Mouse (Mus musculus) MEL (cell line): ENCODE measurements at regions not wholly inside any gene's neighbourhood (a gene's known extent, or its start where the extent isn't known, plus 50 kb on each side); places are given as distances from the start of the nearest gene placed in this dataset.

ENCODE experiments used
- DNase-seq: peaks from one replicate; pipeline ENCODE4 v3.0.0; 2011; ENCODE audit warnings: low read depth, low spot score
- H3K27ac ChIP-seq: 2 replicates; pipeline ENCODE4 v1.5.1; 2012; ENCODE audit warnings: low read depth, mild to moderate bottlenecking, control low read depth, low read length, moderate library complexity; ENCODE audit not compliant: control insufficient read depth
- H3K27me3 ChIP-seq, 2 experiments: fragments of 150-350 bp in 1 of 2; sonication (generic) in 1 of 2; 2 replicates each; pipeline ENCODE4 v1.6.1; 2012; ENCODE audit warnings: low read length in 2 of 2, mild to moderate bottlenecking in 2 of 2, improper control_type of control experiment in 1 of 2, moderate library complexity in 1 of 2; ENCODE audit not compliant: insufficient read depth in 2 of 2, control insufficient read depth in 1 of 2
- H3K36me3 ChIP-seq, 2 experiments: 2 replicates each; pipeline ENCODE4 v1.6.1; 2012 to 2014; ENCODE audit warnings: low read length in 2 of 2, improper control_type of control experiment in 1 of 2, inconsistent platforms in 1 of 2, mild to moderate bottlenecking in 1 of 2; ENCODE audit not compliant: insufficient read depth in 2 of 2, control insufficient read depth in 1 of 2
- H3K4me1 ChIP-seq, 2 experiments: fragments of 150-350 bp in 1 of 2; sonication (generic) in 1 of 2; 2 replicates each; pipeline ENCODE4 v1.6.1; 2012; ENCODE audit warnings: low read length in 2 of 2, improper control_type of control experiment in 1 of 2, mild to moderate bottlenecking in 1 of 2; ENCODE audit not compliant: insufficient read depth in 2 of 2, control insufficient read depth in 1 of 2
- H3K4me3 ChIP-seq, 2 experiments: fragments of 150-350 bp in 1 of 2; sonication (generic) in 1 of 2; 2 replicates each; pipeline ENCODE4 v1.5.1; 2012; ENCODE audit warnings: low read depth in 2 of 2, low read length in 2 of 2, mild to moderate bottlenecking in 2 of 2, moderate library complexity in 2 of 2, control low read depth in 1 of 2, improper control_type of control experiment in 1 of 2; ENCODE audit not compliant: control insufficient read depth in 1 of 2, insufficient read depth in 1 of 2
- H3K79me2 ChIP-seq: 2 replicates; pipeline ENCODE4 v1.6.1; 2012; ENCODE audit warnings: mild to moderate bottlenecking, low read length, moderate library complexity; ENCODE audit not compliant: control insufficient read depth, poor library complexity, insufficient read depth
- H3K9ac ChIP-seq: 2 replicates; pipeline ENCODE4 v1.6.1; 2012; ENCODE audit warnings: low read depth, mild to moderate bottlenecking, control low read depth, low read length, moderate library complexity; ENCODE audit not compliant: control insufficient read depth, poor library complexity, severe bottlenecking
- H3K9me3 ChIP-seq: fragments of 150-350 bp; sonication (generic); replicated peaks from 2 replicates; pipeline ENCODE4 v1.6.1; 2012; ENCODE audit warnings: mild to moderate bottlenecking, low read length, improper control_type of control experiment, moderate library complexity; ENCODE audit not compliant: insufficient read depth
- BHLHE40 ChIP-seq: IDR thresholded peaks from 2 replicates; pipeline ENCODE4 v1.6.1; 2012; ENCODE audit warnings: low read depth, mild to moderate bottlenecking, inconsistent platforms, low read length, improper control_type of control experiment, borderline replicate concordance
- CHD1 ChIP-seq: IDR thresholded peaks from 2 replicates; pipeline ENCODE4 v1.6.1; 2012; ENCODE audit warnings: low read depth, mild to moderate bottlenecking, inconsistent platforms, low read length, improper control_type of control experiment
- ETS1 ChIP-seq: IDR thresholded peaks from 2 replicates; pipeline ENCODE4 v1.6.1; 2012; ENCODE audit warnings: low read depth, mild to moderate bottlenecking, inconsistent platforms, low read length, improper control_type of control experiment, moderate library complexity
- GABPA ChIP-seq: IDR thresholded peaks from 2 replicates; pipeline ENCODE4 v1.6.1; 2012; ENCODE audit warnings: low read depth, mild to moderate bottlenecking, inconsistent platforms, low read length, improper control_type of control experiment, moderate library complexity
- HCFC1 ChIP-seq: IDR thresholded peaks from 2 replicates; pipeline ENCODE4 v1.6.1; 2012; ENCODE audit warnings: low read depth, mild to moderate bottlenecking, inconsistent platforms, low read length, improper control_type of control experiment, moderate library complexity
- MAX ChIP-seq: IDR thresholded peaks from 2 replicates; pipeline ENCODE4 v1.6.1; 2011; ENCODE audit warnings: low read length, improper control_type of control experiment
- MAZ ChIP-seq: IDR thresholded peaks from 2 replicates; pipeline ENCODE4 v1.6.1; 2012; ENCODE audit warnings: low read depth, mild to moderate bottlenecking, inconsistent platforms, low read length, improper control_type of control experiment
- MEF2A ChIP-seq: IDR thresholded peaks from 2 replicates; pipeline ENCODE4 v1.6.1; 2014; ENCODE audit warnings: low read depth, mild to moderate bottlenecking, inconsistent platforms, low read length, improper control_type of control experiment; ENCODE audit not compliant: poor library complexity, insufficient replicate concordance, severe bottlenecking; ENCODE audit errors: extremely low read depth
- MXI1 ChIP-seq: IDR thresholded peaks from 2 replicates; pipeline ENCODE4 v1.6.1; 2011; ENCODE audit warnings: mild to moderate bottlenecking, low read depth, low read length, improper control_type of control experiment
- MYB ChIP-seq: IDR thresholded peaks from 2 replicates; pipeline ENCODE4 v1.6.1; 2011; ENCODE audit warnings: mild to moderate bottlenecking, low read depth, low read length, improper control_type of control experiment
- MYC ChIP-seq: IDR thresholded peaks from 2 replicates; pipeline ENCODE4 v1.6.1; 2011; ENCODE audit warnings: low read depth, mild to moderate bottlenecking, low read length, improper control_type of control experiment, moderate library complexity
- NELFE ChIP-seq: IDR thresholded peaks from 2 replicates; pipeline ENCODE4 v1.6.1; 2011; ENCODE audit warnings: low read depth, low read length, improper control_type of control experiment
- NRF1 ChIP-seq: IDR thresholded peaks from 2 replicates; pipeline ENCODE4 v1.6.1; 2014; ENCODE audit warnings: low read depth, mild to moderate bottlenecking, inconsistent platforms, low read length, improper control_type of control experiment, moderate library complexity; ENCODE audit not compliant: poor library complexity, insufficient read depth, severe bottlenecking
- POLR2A ChIP-seq, 2 experiments: IDR thresholded peaks; 2 replicates each; pipeline ENCODE4 v1.6.1; 2011 to 2012; ENCODE audit warnings: low read length in 2 of 2, mild to moderate bottlenecking in 2 of 2, control low read depth in 1 of 2, improper control_type of control experiment in 1 of 2, low read depth in 1 of 2, moderate library complexity in 1 of 2; ENCODE audit not compliant: control insufficient read depth in 1 of 2, insufficient read depth in 1 of 2, poor library complexity in 1 of 2
- POLR2AphosphoS2 ChIP-seq: IDR thresholded peaks from 2 replicates; pipeline ENCODE4 v1.6.1; 2011; ENCODE audit warnings: low read length, improper control_type of control experiment
- POLR2AphosphoS5 ChIP-seq: IDR thresholded peaks from 2 replicates; pipeline ENCODE4 v1.6.1; 2012; ENCODE audit warnings: low read depth, borderline replicate concordance, mild to moderate bottlenecking, inconsistent platforms, low read length, moderate library complexity, mixed read lengths
- TAL1 ChIP-seq: IDR thresholded peaks from 2 replicates; pipeline ENCODE4 v1.6.1; 2012; ENCODE audit warnings: mild to moderate bottlenecking, inconsistent platforms, low read length, moderate library complexity, mixed read lengths
- TBP ChIP-seq: IDR thresholded peaks from 2 replicates; pipeline ENCODE4 v1.8.0; 2011; ENCODE audit warnings: low read depth, low read length, improper control_type of control experiment
- USF1 ChIP-seq: IDR thresholded peaks from 2 replicates; pipeline ENCODE4 v1.6.1; 2014; ENCODE audit warnings: low read depth, mild to moderate bottlenecking, inconsistent platforms, low read length, improper control_type of control experiment, moderate library complexity
- USF2 ChIP-seq, 2 experiments: IDR thresholded peaks; 2 replicates each; pipeline ENCODE4 v1.6.1; 2011 to 2012; ENCODE audit warnings: improper control_type of control experiment in 2 of 2, low read length in 2 of 2, borderline replicate concordance in 1 of 2, inconsistent platforms in 1 of 2, low read depth in 1 of 2, mild to moderate bottlenecking in 1 of 2; ENCODE audit not compliant: insufficient read depth in 1 of 2
- ZMIZ1 ChIP-seq: IDR thresholded peaks from 2 replicates; pipeline ENCODE4 v1.6.1; 2012; ENCODE audit warnings: low read depth, mild to moderate bottlenecking, inconsistent platforms, low read length, improper control_type of control experiment, moderate library complexity

- Histone ChIP-seq H3K9ac (no peak overlapping the region), H3K36me3 (no peaks in the 10 kb centered on the region), H3K79me2 (no peaks in the 10 kb centered on the region), H3K27me3 (no peaks in the 10 kb centered on the region), H3K9me3 (no peaks in the 10 kb centered on the region)
- no peak for TF ChIP-seq TBP
- no peak for TF ChIP-seq MXI1
- no peak for TF ChIP-seq NRF1
- no peak for TF ChIP-seq MAZ
- TF ChIP-seq TAL1: no peak
- no peak for TF ChIP-seq USF2 (IDR thresholded peaks at IDR 0.05; ENCODE audit: borderline replicate concordance in 1 of 2, insufficient read depth in 1 of 2, low read depth in 1 of 2, low read length in 2 of 2)
- TF ChIP-seq MYC: no peak
- no peak for TF ChIP-seq USF1
- TF ChIP-seq MAX: no peak
- TF ChIP-seq GABPA: no peak
- no peak for TF ChIP-seq POLR2AphosphoS5
- TF ChIP-seq MEF2A: no peak
- TF ChIP-seq POLR2AphosphoS2: no peak
- TF ChIP-seq HCFC1: no peak
- no peak for TF ChIP-seq CHD1
- TF ChIP-seq, all 39 proteins: peak for 0
- DNase-seq: no peak
- H3K4me3 ChIP-seq: no peak overlapping the region
- H3K4me1 ChIP-seq: no peaks in the 10 kb centered on the region
- no peak overlapping the region for H3K27ac ChIP-seq
These were observed 68.4 kb upstream of the Etaa1 start for GRCm38 (mm10) chr11:18022065-18022464.

- Histone ChIP-seq H3K4me1 (no peaks in the 10 kb centered on the region), H3K4me3 (no peak overlapping the region), H3K36me3 (no peaks in the 10 kb centered on the region), H3K27ac (no peak overlapping the region), H3K9ac (no peak overlapping the region), H3K79me2 (no peaks in the 10 kb centered on the region), H3K9me3 (no peaks in the 10 kb centered on the region), H3K27me3 (no peaks in the 10 kb centered on the region; a peak in 1 of 4 replicates)
- DNase-seq: no peak
- TF ChIP-seq MYC (no peak), MXI1 (no peak), MYB (no peak), BHLHE40 (no peak), HCFC1 (no peak), POLR2A (IDR thresholded peaks at IDR 0.05; ENCODE audit: control insufficient read depth in 1 of 2, insufficient read depth in 1 of 2, low read depth in 1 of 2, low read length in 2 of 2, poor library complexity in 1 of 2) (no peak), GABPA (no peak), USF1 (no peak), NELFE (no peak), MAZ (no peak), ZMIZ1 (no peak), USF2 (IDR thresholded peaks at IDR 0.05; ENCODE audit: borderline replicate concordance in 1 of 2, insufficient read depth in 1 of 2, low read depth in 1 of 2, low read length in 2 of 2) (no peak), ETS1 (no peak), MAX (no peak)
These were observed 61.6 kb upstream of the Etaa1 start for GRCm38 (mm10) chr11:18015239-18015638.
